Mouse (Mus musculus) small intestine, adult 2 months (tissue): ENCODE results near the gene Rit1. TPM values are rescaled to one million over a fixed set of nuclear protein-coding genes. Genes with fewer than 3 reads are reported as not detected.

Experiments used
- H3K27ac ChIP-seq: fragments of 200-500 bp; 2 replicates; pipeline ENCODE4 v1.5.1; 2012; ENCODE audit warnings: low read depth, low read length, control low read depth, inconsistent platforms; ENCODE audit not compliant: insufficient read depth
- H3K27me3 ChIP-seq: fragments of 200-500 bp; 2 replicates; pipeline ENCODE4 v1.6.1; 2012; ENCODE audit warnings: mild to moderate bottlenecking, moderate library complexity, low read length, inconsistent platforms; ENCODE audit not compliant: control insufficient read depth, insufficient read depth
- H3K36me3 ChIP-seq: fragments of 200-500 bp; 2 replicates; pipeline ENCODE4 v1.6.1; 2012; ENCODE audit warnings: mild to moderate bottlenecking, low read length, control low read depth, inconsistent platforms; ENCODE audit not compliant: control insufficient read depth, insufficient read depth
- H3K4me1 ChIP-seq: fragments of 200-500 bp; 2 replicates; pipeline ENCODE4 v1.6.1; 2012; ENCODE audit warnings: low read length, inconsistent platforms, mixed read lengths; ENCODE audit not compliant: control insufficient read depth, insufficient read depth, insufficient read length
- H3K4me3 ChIP-seq: fragments of 200-500 bp; 2 replicates; pipeline ENCODE4 v1.5.1; 2012; ENCODE audit warnings: low read depth, mild to moderate bottlenecking, control low read depth, inconsistent platforms, low read length, moderate library complexity
- CTCF ChIP-seq: fragments of 200-500 bp; IDR thresholded peaks from 2 replicates; pipeline ENCODE4 v1.5.1; 2012; ENCODE audit warnings: low read depth, mild to moderate bottlenecking, control low read depth, inconsistent platforms, low read length, moderate library complexity, mixed read lengths; ENCODE audit not compliant: insufficient replicate concordance, insufficient read length; ENCODE audit errors: extremely low read depth
- POLR2A ChIP-seq: fragments of 200-500 bp; IDR thresholded peaks from 2 replicates; pipeline ENCODE4 v1.6.1; 2012; ENCODE audit warnings: low read depth, mild to moderate bottlenecking, control low read depth, inconsistent platforms, low read length, moderate library complexity
- WGBS: fragments of 180-500 bp; shearing (Covaris S2); methylation state at CpG from one replicate; pipeline ENCODE4 v1.1.7; 2018; 5-methylcytosine and 5-hydroxymethylcytosine counted together
- polyA plus RNA-seq: library from polyadenylated mRNA; depleted of rRNA; stranded (reverse); fragments of >200 nt; gene quantifications from 2 replicates; pipeline ENCODE4 v1.2.3, GENCODE M21; 2012

The Rit1 gene
- polyA plus RNA-seq, 1 experiment, result 21.5 TPM

GRCm38 (mm10) chr3:88740147-88740546 lies 23.5 kb downstream of the Rit1 start:
- TF ChIP-seq POLR2A, result no peak
- no peak for TF ChIP-seq CTCF
- Histone ChIP-seq H3K4me3 (no peak overlapping the region), H3K36me3 (no peaks in the 10 kb centered on the region), H3K27ac (no peak overlapping the region), H3K4me1 (peaks cover 4% of the 10 kb centered on the region; the same call in 1 of the 2 replicates), H3K27me3 (no peaks in the 10 kb centered on the region)
- 94% methylated on average over 3 of the region's 3 CpGs for WGBS

DNA sequence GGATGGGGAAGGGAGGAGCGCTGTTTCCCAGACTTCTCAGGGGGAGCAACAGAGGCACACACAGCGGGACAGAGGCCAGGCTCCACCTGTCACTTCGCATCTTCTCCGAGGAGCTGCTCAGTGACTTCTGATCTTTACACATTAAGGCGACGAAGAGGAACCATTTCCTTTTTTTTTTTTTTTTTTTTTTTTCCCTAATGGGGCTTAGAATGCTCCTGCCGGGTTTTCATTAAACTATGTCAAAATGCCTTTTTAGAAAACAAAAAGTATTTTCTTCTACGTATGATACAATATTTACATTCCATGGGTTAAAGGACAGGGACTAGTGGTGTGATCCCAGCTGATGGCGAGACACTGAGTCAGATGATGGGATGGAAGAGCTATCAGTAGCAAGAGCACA lies 28.9 kb downstream of the Rit1 start:
- WGBS, result 70% methylated on average over 9 of the region's 9 CpGs
- no peak for TF ChIP-seq POLR2A
- TF ChIP-seq CTCF, result no peak
- H3K4me1 ChIP-seq, result peaks cover 19% of the 10 kb centered on the region; the same call in 1 of the 2 replicates
- H3K27ac ChIP-seq, result peak overlapping the region; percentile 59
- H3K27me3 ChIP-seq, result no peaks in the 10 kb centered on the region
- no peaks in the 10 kb centered on the region for H3K36me3 ChIP-seq
- peak overlapping the region; percentile 14; the same call in 1 of the 2 replicates for H3K4me3 ChIP-seq

DNA sequence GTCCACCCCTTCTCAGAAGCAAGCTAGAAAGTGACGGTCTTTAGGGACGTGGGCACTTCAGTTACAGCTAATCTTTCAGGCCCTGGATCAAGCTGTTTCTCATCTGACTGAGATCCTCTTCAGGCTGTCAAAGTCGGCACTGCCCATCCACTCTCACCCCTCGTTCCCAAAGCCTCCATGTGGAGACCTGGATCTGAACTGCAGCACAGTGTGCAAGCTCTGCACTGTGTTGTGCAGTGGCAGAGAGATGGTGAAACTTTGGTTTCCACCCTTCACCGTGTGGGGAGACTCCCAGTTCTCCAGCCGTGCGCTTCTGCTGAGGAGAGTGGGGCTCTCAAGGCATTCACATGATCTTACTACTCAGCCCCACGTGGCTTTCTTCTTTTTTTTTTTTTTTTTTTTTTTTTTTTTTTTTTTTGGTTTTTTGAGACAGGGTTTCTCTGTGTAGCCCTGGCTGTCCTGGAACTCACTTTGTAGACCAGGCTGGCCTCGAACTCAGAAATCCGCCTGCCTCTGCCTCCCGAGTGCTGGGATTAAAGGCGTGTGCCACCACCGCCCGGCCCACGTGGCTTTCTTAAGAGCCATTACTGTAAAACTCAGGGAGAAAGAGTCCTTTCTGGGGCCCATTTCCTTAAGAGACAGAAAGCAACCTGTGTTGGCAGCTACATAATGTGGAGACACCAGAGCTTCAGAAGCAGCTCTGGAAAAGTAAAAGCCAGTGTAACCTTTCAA lies 29.7 kb downstream of the Rit1 start:
- no peak for TF ChIP-seq POLR2A
- TF ChIP-seq CTCF, result no peak
- Histone ChIP-seq H3K27ac (peak overlapping the region; percentile 86), H3K4me1 (peaks cover 19% of the 10 kb centered on the region; the same call in 1 of the 2 replicates), H3K27me3 (no peaks in the 10 kb centered on the region), H3K36me3 (no peaks in the 10 kb centered on the region), H3K4me3 (no peak overlapping the region)
- WGBS, result 40% methylated on average over 15 of the region's 15 CpGs

DNA sequence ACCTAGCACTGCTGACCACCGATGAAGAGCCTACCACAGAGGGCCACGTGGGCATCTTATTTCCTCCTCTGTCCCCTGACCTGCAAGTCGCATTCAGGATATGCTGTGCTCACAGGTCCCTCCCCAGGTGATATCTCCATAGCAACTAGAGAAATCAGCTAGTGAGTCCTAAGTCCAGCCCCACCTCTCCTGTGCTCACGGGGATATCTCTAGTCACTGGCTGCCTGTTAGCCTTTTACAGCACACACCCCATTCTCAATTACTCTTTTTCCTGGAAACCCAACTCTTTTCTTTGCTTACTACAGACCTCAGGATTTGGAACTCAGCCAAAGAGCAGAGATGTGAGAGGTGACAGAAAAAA lies 30.2 kb downstream of the Rit1 start:
- TF ChIP-seq POLR2A (no peak), CTCF (no peak)
- H3K36me3 ChIP-seq, result no peaks in the 10 kb centered on the region
- H3K4me1 ChIP-seq, result peaks cover 19% of the 10 kb centered on the region; the same call in 1 of the 2 replicates
- no peaks in the 10 kb centered on the region for H3K27me3 ChIP-seq
- 27% methylated on average over 4 of the region's 4 CpGs for WGBS
- H3K27ac ChIP-seq, result peak overlapping the region; percentile 91
- no peak overlapping the region for H3K4me3 ChIP-seq

DNA sequence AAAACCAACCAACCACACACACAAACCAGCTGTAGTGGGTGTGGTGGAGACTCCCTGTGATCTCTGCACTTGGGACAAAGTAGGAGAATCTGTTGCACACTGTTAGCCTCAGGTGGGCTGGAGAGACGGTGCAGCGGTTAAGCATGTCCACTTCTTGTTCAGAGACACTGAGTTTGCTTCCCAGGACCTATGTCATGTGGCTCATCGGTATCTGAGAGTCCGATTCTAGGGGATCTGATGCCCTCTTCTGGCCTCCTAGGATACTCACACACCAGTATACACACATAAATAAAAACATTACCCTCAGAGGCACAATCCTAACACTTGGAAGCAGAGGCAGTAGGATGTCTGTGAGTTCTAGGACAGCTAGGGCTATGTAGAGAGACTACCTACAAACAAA lies 37.6 kb downstream of the Rit1 start:
- Histone ChIP-seq H3K4me3 (no peak overlapping the region), H3K36me3 (no peaks in the 10 kb centered on the region), H3K27me3 (no peaks in the 10 kb centered on the region), H3K27ac (no peak overlapping the region), H3K4me1 (no peaks in the 10 kb centered on the region)
- TF ChIP-seq CTCF (no peak), POLR2A (no peak)
- 28% methylated on average over 4 of the region's 4 CpGs for WGBS

GRCm38 (mm10) chr3:88755541-88755940 lies 38.9 kb downstream of the Rit1 start:
- no peak overlapping the region for H3K4me3 ChIP-seq
- no peak for TF ChIP-seq POLR2A
- TF ChIP-seq CTCF, result no peak
- WGBS, result 53% methylated on average over 3 of the region's 3 CpGs
- no peaks in the 10 kb centered on the region for H3K36me3 ChIP-seq
- no peaks in the 10 kb centered on the region for H3K4me1 ChIP-seq
- no peak overlapping the region for H3K27ac ChIP-seq
- no peaks in the 10 kb centered on the region for H3K27me3 ChIP-seq

DNA sequence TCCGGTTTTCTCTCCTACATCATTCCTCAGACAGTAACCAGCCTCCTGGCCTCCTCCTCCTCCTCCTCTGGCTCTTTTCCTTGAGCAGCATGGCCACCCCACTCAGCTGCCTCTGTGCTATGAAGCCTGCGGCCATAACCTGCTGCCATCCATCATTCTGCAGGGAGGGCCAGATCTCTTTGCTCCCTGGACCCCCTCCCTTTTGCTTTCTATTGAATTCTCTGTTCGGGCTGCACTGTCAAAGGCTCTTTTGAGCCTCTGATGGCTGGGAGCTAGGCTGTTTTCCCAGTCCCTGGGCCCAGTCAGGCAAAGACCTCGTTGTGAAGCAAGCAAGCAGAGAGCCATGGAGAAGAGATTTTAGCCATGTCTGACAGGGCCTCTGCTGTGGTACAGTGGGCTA lies 39.6 kb downstream of the Rit1 start:
- Histone ChIP-seq H3K4me3 (no peak overlapping the region), H3K4me1 (no peaks in the 10 kb centered on the region), H3K36me3 (no peaks in the 10 kb centered on the region), H3K27me3 (no peaks in the 10 kb centered on the region), H3K27ac (no peak overlapping the region)
- WGBS, result 73% methylated on average over 4 of the region's 4 CpGs
- TF ChIP-seq POLR2A, result no peak
- TF ChIP-seq CTCF, result no peak
